Mouse (Mus musculus) embryonic fibroblast, embryonic 13.5 days (primary cell): ENCODE data around the gene Hira.

Experiments
- CTCF ChIP-seq: IDR thresholded peaks from 2 replicates; pipeline ENCODE4 v1.5.1; 2011; ENCODE audit warnings: mild to moderate bottlenecking, control low read depth, low read length, moderate library complexity, borderline replicate concordance; ENCODE audit not compliant: insufficient read depth
- POLR2A ChIP-seq: IDR thresholded peaks from 2 replicates; pipeline ENCODE4 v1.6.1; 2011; ENCODE audit warnings: low read depth, mild to moderate bottlenecking, control low read depth, low read length, moderate library complexity

DNA sequence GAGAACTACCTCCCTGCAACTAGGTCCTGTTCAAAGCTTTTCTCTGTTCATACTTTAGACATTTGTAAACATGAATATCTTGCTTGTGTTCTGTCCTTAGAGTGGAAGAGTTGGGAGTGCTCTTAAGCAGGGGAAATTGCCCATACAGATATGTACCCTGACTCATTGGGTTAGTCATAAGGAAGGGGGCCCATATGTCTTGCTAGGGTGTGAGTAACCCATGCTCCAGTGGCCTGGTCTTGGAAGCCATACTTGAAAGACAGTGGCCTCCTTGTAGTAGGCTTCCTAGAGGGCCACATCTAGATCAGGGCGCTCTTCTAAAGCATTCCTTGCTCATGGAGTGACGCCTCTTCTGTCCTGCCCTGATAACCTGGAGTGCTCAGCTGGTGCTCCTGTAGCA lies 73.5 kb downstream of the Hira start:
- TF ChIP-seq CTCF, result no peak
- TF ChIP-seq POLR2A, result no peak
